Comparison of ENCODE assay signal across 11 mouse cellular contexts in the genomic region with DNA sequence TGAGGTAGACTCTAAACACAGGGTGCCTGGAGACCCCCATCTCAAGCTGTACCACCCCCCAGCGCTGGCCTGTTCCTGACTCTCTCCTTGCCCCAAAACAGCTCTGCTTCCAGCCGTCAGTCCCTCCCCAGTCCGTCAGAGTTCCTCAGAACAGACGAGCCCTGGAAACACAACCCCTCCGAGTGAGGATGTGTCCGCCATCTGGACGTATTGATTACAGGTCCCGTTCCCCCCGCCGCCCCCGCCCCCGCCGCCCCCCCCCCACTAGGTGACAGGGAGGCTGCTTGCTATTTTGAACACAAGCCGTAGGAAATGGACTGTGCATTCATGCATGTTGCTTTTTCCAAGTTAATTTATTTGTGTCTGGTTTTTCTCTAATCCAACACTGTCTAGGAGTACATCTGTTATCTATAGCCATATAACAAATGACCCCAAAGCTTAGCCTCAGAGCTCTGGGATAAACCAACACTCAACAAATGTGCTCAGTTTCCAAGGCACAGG. TPM values are rescaled to one million over a fixed set of nuclear protein-coding genes. Genes with fewer than 3 reads are reported as not detected.
DNase-seq lines count a peak whose midpoint lies in the region; ATAC-seq lines count a peak whose summit lies in the region.
"Had no signal": no experiment of that assay in that cellular context is flagged by ENCODE, and none has a peak within 500 bp of the region (broad histone marks: within the 10 kb centered on the region; RNA-seq: fewer than 3 reads in every experiment).

No protein-coding gene starts in this region.

- peak overlapping the region; percentile 79 for H3K27ac ChIP-seq in kidney, embryonic 14.5 days (ENCODE audit: low read depth, low read length)
- H3K27ac ChIP-seq in embryonic facial prominence, embryonic 11.5 days (replicated peaks; ENCODE audit: low read depth, low read length) = no peak overlapping the region
- peak overlapping the region; percentile 57 for H3K27ac ChIP-seq in limb, embryonic 15.5 days
- H3K27ac ChIP-seq: liver, embryonic 15.5 days had no signal

- H3K9me3 ChIP-seq in kidney, embryonic 14.5 days (ENCODE audit: control insufficient read depth, low read length) = peaks cover 2% of the 10 kb centered on the region; the same call in 1 of the 2 replicates
- H3K9me3 ChIP-seq in embryonic facial prominence, embryonic 11.5 days (replicated peaks; ENCODE audit: control insufficient read depth, low read length) = no peaks in the 10 kb centered on the region
- no peaks in the 10 kb centered on the region for H3K9me3 ChIP-seq in limb, embryonic 15.5 days
- H3K9me3 ChIP-seq: liver, embryonic 15.5 days had no signal

- H3K4me2 ChIP-seq in kidney, embryonic 14.5 days (replicated peaks; ENCODE audit: low read depth, low read length) = no peak overlapping the region; the same call in 1 of the 2 replicates
- no peak overlapping the region for H3K4me2 ChIP-seq in embryonic facial prominence, embryonic 11.5 days (ENCODE audit: low read depth, low read length)
- no peak overlapping the region for H3K4me2 ChIP-seq in limb, embryonic 15.5 days
- H3K4me2 ChIP-seq: liver, embryonic 15.5 days had no signal

- DNase-seq in kidney, adult 9 months = no peak
- DNase-seq in embryo, embryonic 10 days (ENCODE audit: low spot score) = peak; percentile 43
- peak; percentile 38 for DNase-seq in embryonic facial prominence, embryonic 11.5 days (ENCODE audit: low spot score)
- no peak for DNase-seq in c-Kit-positive CD71-positive TER-119-positive erythroid progenitor cells, embryonic 14.5 days (ENCODE audit: low spot score)
- no peak for DNase-seq in left cerebral cortex, postnatal 14 days (ENCODE audit: low spot score in 2 of 2)
- DNase-seq: cerebellum, adult 11 months; kidney, postnatal 4 days; thymus, postnatal 25 days had no signal

- peak; percentile 86 for ATAC-seq in kidney, embryonic 14.5 days (ENCODE audit: low FRiP score, low TSS enrichment)
- ATAC-seq in embryonic facial prominence, embryonic 11.5 days (replicated peaks; ENCODE audit: insufficient number of reproducible peaks, low FRiP score, low TSS enrichment, low read depth) = peak; percentile 54; the same call in 1 of the 2 replicates
- peak; percentile 55; the same call in 1 of the 2 replicates for ATAC-seq in limb, embryonic 15.5 days (ENCODE audit: insufficient number of reproducible peaks, low FRiP score, low TSS enrichment, low read depth)

- no peak overlapping the region for H3K9ac ChIP-seq in kidney, embryonic 14.5 days (ENCODE audit: low read depth, low read length)
- no peak overlapping the region for H3K9ac ChIP-seq in embryonic facial prominence, embryonic 11.5 days (replicated peaks; ENCODE audit: low read length)
- no peak overlapping the region for H3K9ac ChIP-seq in limb, embryonic 15.5 days
- H3K9ac ChIP-seq: liver, embryonic 15.5 days had no signal

- peaks cover 21% of the 10 kb centered on the region; the same call in 1 of the 2 replicates for H3K4me1 ChIP-seq in kidney, embryonic 14.5 days (ENCODE audit: control insufficient read depth, insufficient read depth, low read length)
- no peaks in the 10 kb centered on the region; the same call in 1 of the 2 replicates for H3K4me1 ChIP-seq in embryonic facial prominence, embryonic 11.5 days (ENCODE audit: control insufficient read depth, insufficient read depth, low read length)
- peaks cover 7% of the 10 kb centered on the region; the same call in 1 of the 2 replicates for H3K4me1 ChIP-seq in limb, embryonic 15.5 days

- intact Hi-C loops in left cerebral cortex, postnatal 14 days (cut with DNase I) = loop anchor here (5.0 kb wide), 1 partner anchor 34 kb away; no protein-coding TSS in a partner anchor

- H3K36me3 ChIP-seq in kidney, embryonic 14.5 days (ENCODE audit: control insufficient read depth, insufficient read depth, low read length) = no peaks in the 10 kb centered on the region
- H3K36me3 ChIP-seq in embryonic facial prominence, embryonic 11.5 days (replicated peaks; ENCODE audit: control insufficient read depth, insufficient read depth, low read depth, low read length) = no peaks in the 10 kb centered on the region
- no peaks in the 10 kb centered on the region for H3K36me3 ChIP-seq in limb, embryonic 15.5 days

- no peak overlapping the region for H3K4me3 ChIP-seq in kidney, embryonic 14.5 days (ENCODE audit: low read length)
- no peak overlapping the region for H3K4me3 ChIP-seq in embryonic facial prominence, embryonic 11.5 days (ENCODE audit: low read depth, low read length)
- no peak overlapping the region for H3K4me3 ChIP-seq in limb, embryonic 15.5 days
- H3K4me3 ChIP-seq: liver, embryonic 15.5 days had no signal

- no peaks in the 10 kb centered on the region for H3K27me3 ChIP-seq in kidney, embryonic 14.5 days (ENCODE audit: control insufficient read depth, insufficient read depth, low read length)
- no peaks in the 10 kb centered on the region for H3K27me3 ChIP-seq in embryonic facial prominence, embryonic 11.5 days (ENCODE audit: control insufficient read depth, insufficient read depth, low read length)
- no peaks in the 10 kb centered on the region for H3K27me3 ChIP-seq in limb, embryonic 15.5 days

- 8% methylated on average over 14 of the region's 14 CpGs for WGBS in kidney, embryonic 14.5 days
- 29% methylated on average over 14 of the region's 14 CpGs for WGBS in embryonic facial prominence, embryonic 11.5 days
- WGBS in limb, embryonic 15.5 days = 12% methylated on average over 14 of the region's 14 CpGs

RNA-seq across cellular contexts. Expression of gene Ncbp1, which starts 37.2 kb away (rescaled TPM):
- 70.5 and 106 TPM in 2 replicates for polyA plus RNA-seq in kidney, embryonic 14.5 days (2014; fragmentation: Nextera tagmentation; extraction: Ambion mirVana)
- polyA plus RNA-seq in embryonic facial prominence, embryonic 11.5 days (2014; fragmentation: Nextera tagmentation; extraction: Ambion mirVana) = 138 and 143 TPM in 2 replicates
- polyA plus RNA-seq in limb, embryonic 15.5 days (2015; fragmentation: Nextera tagmentation; extraction: Ambion mirVana) = 68.7 and 69.5 TPM in 2 replicates
- 10 to 100 TPM; 48.8 to 53.2 TPM for total RNA-seq in left cerebral cortex, postnatal 14 days (2021)

RNA-seq across cellular contexts. Expression of gene Tstd2, which starts 37.2 kb away (rescaled TPM):
- 23.5 and 46.0 TPM in 2 replicates for polyA plus RNA-seq in kidney, embryonic 14.5 days (2014; fragmentation: Nextera tagmentation; extraction: Ambion mirVana)
- 36.6 and 36.7 TPM in 2 replicates for polyA plus RNA-seq in embryonic facial prominence, embryonic 11.5 days (2014; fragmentation: Nextera tagmentation; extraction: Ambion mirVana)
- 32.0 and 33.0 TPM in 2 replicates for polyA plus RNA-seq in limb, embryonic 15.5 days (2015; fragmentation: Nextera tagmentation; extraction: Ambion mirVana)
- 10 to 100 TPM; 12.9 to 18.1 TPM for total RNA-seq in left cerebral cortex, postnatal 14 days (2021)

Comparison
In these comparisons a context has a peak if more than half of its experiments do, and no peak if none do; other contexts are left out.
1. DNase-seq: peak in embryo, embryonic 10 days (single experiment) and embryonic facial prominence, embryonic 11.5 days (single experiment); none in kidney, adult 9 months (single experiment), c-Kit-positive CD71-positive TER-119-positive erythroid progenitor cells, embryonic 14.5 days (single experiment) and left cerebral cortex, postnatal 14 days (0 of 2).
2. Peak in every context shown above with its lines, with median percentiles within 50 percentile points of each other: ATAC-seq.